Mouse (Mus musculus): ENCODE measurements around the gene Trhr2. TPM values are rescaled to one million over a fixed set of nuclear protein-coding genes. Genes with fewer than 3 reads are reported as not detected.

The Trhr2 gene
- not detected for total RNA-seq (2021)

DNA sequence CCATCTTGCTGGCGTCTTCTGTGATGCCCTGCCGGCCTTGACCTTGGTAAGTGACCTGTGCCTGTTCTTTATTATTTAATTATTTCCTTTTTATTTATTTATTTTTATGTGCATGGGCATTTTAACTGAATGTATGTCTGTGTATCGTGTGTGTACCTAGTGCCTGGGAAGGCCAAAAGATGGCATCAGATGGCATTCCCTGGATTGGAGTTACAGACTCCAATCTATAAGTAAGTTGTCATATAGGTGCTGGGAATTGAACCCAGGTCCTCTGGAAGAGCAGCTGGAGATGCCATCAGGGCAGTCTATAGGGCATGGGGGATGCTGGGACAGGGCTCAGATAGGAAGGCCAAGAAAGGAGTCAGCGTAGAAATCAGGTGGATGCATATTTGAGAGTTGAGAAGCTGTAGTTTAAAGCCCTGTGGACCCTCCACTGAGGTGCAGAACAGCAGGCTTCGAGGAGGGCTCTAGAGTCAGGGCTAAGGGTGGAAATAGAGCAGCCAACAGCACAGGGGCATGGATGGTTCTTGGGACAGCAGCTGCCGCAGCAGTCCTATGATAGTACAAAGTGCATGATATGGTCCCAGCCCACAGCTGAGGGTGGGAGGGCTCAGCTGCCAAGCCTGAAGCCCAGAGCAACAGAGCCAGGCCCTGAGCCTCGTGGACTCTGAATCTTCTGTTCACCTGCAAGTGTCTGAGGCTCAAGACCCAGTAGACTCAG, at the start of gene Trhr2:
Trhr2 (minus strand) TSS at position 51 of the 721 bp plus-strand sequence.
- DNase-seq = no peak

DNA sequence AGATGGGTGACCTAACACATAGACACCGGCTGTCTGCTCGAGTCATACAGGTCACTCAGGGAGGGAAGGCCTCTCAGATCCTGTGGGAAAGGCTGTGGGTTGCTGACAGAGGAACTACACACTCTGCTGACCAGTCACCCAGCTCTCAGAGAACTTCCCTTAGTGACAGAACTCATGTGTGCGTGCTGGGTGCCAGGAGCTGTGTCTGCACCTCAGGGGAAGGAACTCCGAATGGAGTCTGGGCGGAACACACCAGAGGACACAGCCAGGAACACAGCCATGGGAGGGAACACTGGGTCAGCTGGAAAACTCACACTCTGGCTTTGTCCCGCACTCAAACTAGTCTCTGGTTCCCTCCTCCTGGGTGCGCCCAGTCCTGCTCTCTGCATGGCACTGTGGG, 47.1 kb upstream of the Trhr2 start:
- DNase-seq = no peak

GRCm38 (mm10) chr8:122405146-122405805, 44.7 kb upstream of the Trhr2 start:
- DNase-seq = no peak

DNA sequence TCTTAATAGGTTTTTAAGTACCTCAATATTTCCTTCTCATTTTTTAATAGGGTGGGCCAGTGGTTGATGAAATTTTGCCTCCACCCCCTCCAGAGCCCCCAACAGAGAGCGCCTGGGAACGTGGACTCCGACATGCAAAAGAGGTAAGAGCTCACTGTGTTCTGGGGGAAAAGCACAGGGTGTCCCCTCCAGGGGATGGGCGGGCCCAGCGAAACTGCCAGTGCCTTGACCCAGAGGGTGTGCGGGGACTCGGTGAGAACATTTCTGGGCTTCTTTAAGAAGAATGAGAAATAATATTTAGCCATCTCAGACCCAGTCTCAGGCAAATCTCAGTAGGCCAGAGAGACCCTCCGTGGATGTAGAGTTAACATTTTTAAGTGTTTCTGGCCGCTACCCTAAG, 37.6 kb upstream of the Trhr2 start:
- no peak for DNase-seq

- no peak for DNase-seq
These were observed 34.7 kb upstream of the Trhr2 start for GRCm38 (mm10) chr8:122395291-122395690.

GRCm38 (mm10) chr8:122393717-122394116, 33.2 kb upstream of the Trhr2 start:
- DNase-seq = no peak

DNA sequence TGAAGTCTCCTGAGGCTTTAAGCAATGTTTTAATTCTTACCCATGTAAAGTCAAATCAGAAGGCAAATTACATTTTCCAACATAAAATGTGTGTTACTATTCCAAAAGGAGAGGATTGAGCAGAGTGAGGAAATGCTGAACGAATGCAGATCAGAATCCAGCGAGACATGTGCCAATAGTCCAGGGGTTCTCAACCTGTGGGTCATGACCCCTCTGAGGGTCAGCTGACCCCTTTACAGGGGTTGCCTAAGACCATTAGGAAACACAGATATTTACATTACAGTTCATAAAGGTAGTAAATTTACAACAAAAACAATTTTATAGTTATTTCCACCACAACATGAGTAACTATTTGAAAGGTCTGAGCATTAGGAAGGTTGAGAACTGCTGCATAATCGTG, 30.2 kb upstream of the Trhr2 start:
- no peak for DNase-seq

- DNase-seq = no peak
These were observed 28.8 kb upstream of the Trhr2 start for GRCm38 (mm10) chr8:122389357-122389756.

GRCm38 (mm10) chr8:122383039-122383438, 22.5 kb upstream of the Trhr2 start:
- DNase-seq = no peak

- DNase-seq = peak; percentile 100
These were observed 16.1 kb upstream of the Trhr2 start, which contains the start of gene Zc3h18 for GRCm38 (mm10) chr8:122376365-122377231. Gene Zc3h18, plus strand, starts transcription at chr8:122376609.

DNA sequence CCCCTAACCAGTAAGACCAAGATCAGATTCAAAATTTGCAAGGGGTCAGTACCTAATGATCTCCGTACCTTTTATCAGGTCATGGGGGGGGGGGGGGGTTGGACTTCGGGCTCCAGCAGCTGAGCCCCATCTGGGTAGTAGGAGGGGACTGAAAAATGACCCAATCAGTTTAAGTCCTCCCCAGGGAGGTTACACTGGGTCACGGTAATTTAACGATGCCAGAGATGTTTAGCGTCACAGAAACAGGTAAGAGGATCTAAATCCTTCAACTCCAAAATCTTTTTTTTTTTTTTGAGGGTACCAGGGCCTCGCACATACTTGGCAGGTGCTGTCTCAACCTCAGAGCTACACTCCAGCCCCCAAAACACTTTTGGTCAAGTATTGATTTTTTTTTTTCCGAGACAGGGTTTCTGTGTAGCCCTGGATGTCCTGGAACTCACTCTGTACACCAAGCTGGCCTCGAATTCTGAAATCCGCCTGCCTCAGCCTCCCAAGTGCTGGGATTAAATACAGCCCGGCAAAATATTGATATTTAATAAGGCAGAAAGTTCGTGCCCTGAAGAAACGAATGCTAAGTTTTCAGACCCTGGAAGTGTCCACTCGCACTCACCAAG, 15.3 kb upstream of the Trhr2 start:
- DNase-seq = no peak

DNA sequence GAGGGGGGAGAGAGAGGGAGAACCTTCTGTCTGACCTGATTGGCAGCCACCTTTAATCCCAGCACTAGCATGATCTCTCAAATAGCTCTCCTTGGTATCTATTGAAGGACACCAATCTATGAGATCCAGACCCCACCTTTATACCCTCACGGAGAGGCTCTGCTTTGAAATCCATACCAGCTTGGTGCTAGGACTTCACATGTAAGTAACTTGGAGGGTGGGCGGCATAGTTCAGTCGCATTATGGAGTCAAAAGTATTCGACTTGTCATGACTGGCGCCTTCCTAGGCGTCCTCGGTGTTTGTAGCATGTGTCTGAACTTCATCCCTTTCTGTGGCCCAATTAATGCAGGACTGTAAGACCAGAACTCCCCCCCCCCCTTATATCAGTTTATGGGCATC, 14.8 kb upstream of the Trhr2 start:
- DNase-seq = no peak

- no peak for DNase-seq
These were observed 11.2 kb upstream of the Trhr2 start for GRCm38 (mm10) chr8:122371706-122372105.

DNA sequence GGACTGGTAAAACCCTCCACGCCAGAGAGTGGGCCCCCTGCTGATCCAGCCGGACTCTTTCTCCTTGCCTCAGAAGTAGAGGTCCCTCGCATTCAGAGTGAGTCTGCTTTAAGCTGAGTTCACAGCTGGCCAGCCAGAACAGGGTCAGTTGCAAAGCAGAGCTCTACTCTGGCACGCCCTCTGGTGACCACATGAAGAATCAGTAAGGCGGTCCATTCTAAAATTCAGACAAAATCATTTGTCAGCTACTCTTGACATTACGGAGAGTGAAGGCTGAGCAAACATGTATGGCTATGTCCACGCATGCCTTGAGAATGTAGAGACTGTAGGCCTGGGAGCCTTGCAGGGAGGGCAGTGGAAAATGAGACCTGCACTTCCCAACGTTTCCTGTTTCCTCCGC, 9.1 kb upstream of the Trhr2 start:
- peak; percentile 87 for DNase-seq

GRCm38 (mm10) chr8:122368494-122368893, 7.9 kb upstream of the Trhr2 start:
- no peak for DNase-seq

DNA sequence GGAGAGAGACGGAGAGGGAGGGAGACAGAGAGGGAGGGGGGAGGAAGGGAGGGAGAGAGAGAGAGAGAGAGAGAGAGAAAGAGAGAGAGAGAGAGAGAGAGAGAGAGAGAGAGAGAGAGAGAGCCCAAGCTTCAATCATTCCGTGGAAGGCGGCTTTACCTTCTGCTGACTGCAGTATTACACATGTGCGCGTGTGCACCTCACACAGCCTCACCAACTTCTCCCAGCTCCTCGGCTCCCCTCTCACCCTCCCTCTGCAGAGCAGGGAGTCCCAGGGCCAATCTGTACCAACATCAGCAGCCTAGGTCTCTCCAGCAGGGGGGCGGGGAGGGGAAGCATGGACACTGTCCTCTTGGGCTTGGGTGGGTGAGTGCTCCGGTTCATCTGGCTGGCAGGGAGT, 2.4 kb upstream of the Trhr2 start:
- no peak for DNase-seq

- no peak for DNase-seq
These were observed 1.7 kb upstream of the Trhr2 start for GRCm38 (mm10) chr8:122362271-122362670.

GRCm38 (mm10) chr8:122359111-122359775, 1.3 kb downstream of the Trhr2 start:
- DNase-seq = no peak

DNA sequence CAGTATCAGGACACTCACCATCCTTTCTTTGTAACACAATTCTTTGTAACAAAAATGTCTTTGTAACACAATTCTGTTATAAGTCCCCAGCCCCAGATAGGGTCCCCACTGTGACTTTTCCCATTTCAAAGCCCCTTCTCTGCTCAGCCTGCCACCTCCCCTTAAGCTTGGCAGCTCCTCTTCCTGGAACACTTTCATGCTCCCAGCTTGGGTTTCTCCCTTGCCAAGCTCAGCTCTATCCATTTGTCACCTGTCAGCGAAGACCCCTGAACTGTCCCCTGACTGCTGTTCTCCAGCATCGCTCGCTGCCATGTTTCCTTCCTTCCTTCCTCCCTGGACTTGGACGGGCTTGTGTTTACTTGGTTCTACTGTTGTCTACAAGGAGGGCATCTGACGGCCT, 2.9 kb downstream of the Trhr2 start:
- no peak for DNase-seq

DNA sequence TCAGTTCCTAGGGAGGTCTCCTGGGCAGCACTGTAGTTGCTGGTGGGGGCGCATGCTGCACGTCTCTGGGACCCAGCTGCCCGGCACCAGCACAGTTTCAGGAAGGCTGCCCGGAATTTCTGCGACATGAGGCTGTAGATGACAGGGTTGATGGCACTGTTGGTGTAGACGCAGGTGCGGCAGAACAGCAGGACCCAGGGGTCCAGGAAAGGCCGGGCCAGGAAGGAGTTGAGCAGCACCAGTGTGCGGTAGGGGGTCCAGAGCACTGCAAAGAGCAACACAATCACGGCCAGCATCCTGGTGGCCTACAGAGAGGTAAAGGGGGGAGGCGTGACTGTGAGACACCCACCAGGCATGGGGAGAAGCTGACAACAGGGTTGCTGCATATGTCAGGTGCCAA, 3.3 kb downstream of the Trhr2 start:
- no peak for DNase-seq

DNA sequence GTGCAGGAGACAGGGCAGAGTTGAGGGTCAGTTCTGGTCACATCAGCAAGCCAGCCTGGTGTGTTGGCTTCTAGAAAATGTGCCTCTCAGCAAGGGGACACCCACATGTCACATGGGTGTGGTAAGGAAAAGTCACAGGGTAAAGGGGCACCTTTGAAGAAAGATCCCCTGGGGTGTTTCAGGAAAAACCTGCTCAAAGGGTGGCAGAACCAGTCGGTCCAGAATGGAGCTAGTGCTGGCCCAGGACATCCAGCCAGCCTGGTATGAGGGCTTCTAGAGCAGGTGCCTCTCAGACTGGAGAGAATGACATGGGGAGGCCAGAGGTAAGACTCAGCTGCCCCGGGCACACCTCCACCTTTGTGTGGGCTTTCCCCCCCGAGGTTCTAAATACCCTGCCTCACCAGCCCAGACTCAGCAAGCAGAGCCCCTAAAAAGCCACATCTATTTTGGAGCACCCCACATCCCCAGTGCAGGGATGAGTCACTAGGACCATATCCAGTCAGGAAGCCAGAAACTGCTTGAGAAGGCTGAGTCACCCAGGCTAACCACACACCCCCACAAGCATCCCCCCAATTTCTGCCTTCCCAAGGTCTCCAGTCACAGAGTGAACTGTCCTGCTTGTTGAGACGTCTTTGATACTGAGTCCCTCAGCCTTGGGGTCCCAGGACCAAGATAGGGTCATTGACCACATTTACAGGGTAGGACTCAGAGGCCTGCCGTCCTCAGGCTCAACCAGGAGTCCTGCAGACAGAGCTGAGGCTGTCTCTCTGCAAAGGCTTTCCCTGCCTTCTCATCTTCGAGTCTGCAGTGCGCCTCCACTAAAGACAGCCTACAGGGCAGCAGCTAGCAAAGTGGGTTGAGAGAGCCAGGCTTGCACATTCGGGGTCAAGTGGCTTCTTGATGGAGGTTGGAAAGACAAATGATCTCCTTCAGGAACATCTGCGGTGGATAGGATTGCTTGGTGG, 4.6 kb downstream of the Trhr2 start:
- DNase-seq = no peak

All from heart, postnatal 4 days (tissue).